Mouse (Mus musculus) Patski (cell line): Measurements from ENCODE around the gene Chst15. TPM values are rescaled to one million over a fixed set of nuclear protein-coding genes. Genes with fewer than 3 reads are reported as not detected.

ENCODE experiments used
- ATAC-seq: fragments of 100-300 bp; one replicate; pipeline ENCODE4 v1.8.0; 2021
- CTCF ChIA-PET: fragments of 350-600 bp; sonication (Branson Sonifier 250); formaldehyde crosslinking; loops from one replicate; lab custom pipeline; 2022; ENCODE audit warnings: inconsistent platforms; lab: Charles Lee
- POLR2A ChIA-PET: fragments of 350-600 bp; sonication (Branson Sonifier 250); formaldehyde crosslinking; loops from one replicate; lab custom pipeline; 2022; ENCODE audit warnings: antibody characterized with exemption, inconsistent platforms; lab: Charles Lee
- DNase-seq: peaks from one replicate; pipeline ENCODE4 v3.0.0-alpha.2; 2011; ENCODE audit warnings: low read depth, low spot score
- H3K27me3 ChIP-seq: fragments of 371-371 bp; one replicate; pipeline ENCODE4 v1.5.1; 2021
- CTCF ChIP-seq: fragments of 100-300 bp; IDR thresholded peaks from one replicate; pipeline ENCODE4 v1.5.1; 2021
- in situ Hi-C: fragments of 300-500 bp; cut with MboI; formaldehyde crosslinking; loops from 3 replicates; pipeline ENCODE4 v1.11.1; 2018; ENCODE audit warnings: low pct_unique_long_range_greater_than_20kb, mixed read lengths
- polyA plus RNA-seq: library from polyadenylated mRNA; unstranded; gene quantifications from one replicate; pipeline ENCODE4 v1.2.3, GENCODE M21; 2021

The Chst15 gene
- polyA plus RNA-seq, 1 experiment from 2014 or later, result 14.3 TPM

- ATAC-seq (no peak), DNase-seq (no peak)
- no peaks in the 10 kb centered on the region for H3K27me3 ChIP-seq
- TF ChIP-seq CTCF, result no peak
- in situ Hi-C loops, result no loop called here
- POLR2A ChIA-PET, result no interaction called here
- CTCF ChIA-PET, result interaction anchor here (1.4 kb wide), 1 partner anchor 53 kb away, joined by 3 read pairs; no protein-coding TSS in a partner anchor
Observed at GRCm38 (mm10) chr7:132304424-132305085, 12.5 kb downstream of the Chst15 start.

- ATAC-seq, result no peak
- DNase-seq, result no peak
- ChIA-PET POLR2A (no interaction called here), CTCF (no interaction called here)
- TF ChIP-seq CTCF, result no peak
- no peaks in the 10 kb centered on the region for H3K27me3 ChIP-seq
- in situ Hi-C loops, result no loop called here
Observed at GRCm38 (mm10) chr7:132303988-132304387, 13.0 kb downstream of the Chst15 start.

- ChIA-PET CTCF (no interaction called here), POLR2A (interaction anchor here (0.6 kb wide), 1 partner anchor 10 kb away, joined by 3 read pairs; no protein-coding TSS in a partner anchor)
- no peaks in the 10 kb centered on the region for H3K27me3 ChIP-seq
- no peak for TF ChIP-seq CTCF
- in situ Hi-C loops, result no loop called here
- DNase-seq (no peak), ATAC-seq (no peak)
Observed at GRCm38 (mm10) chr7:132302508-132303241, 14.4 kb downstream of the Chst15 start.

- ChIA-PET POLR2A (no interaction called here), CTCF (no interaction called here)
- no peak for TF ChIP-seq CTCF
- ATAC-seq (no peak), DNase-seq (no peak)
- no peaks in the 10 kb centered on the region for H3K27me3 ChIP-seq
- in situ Hi-C loops, result no loop called here
Observed at GRCm38 (mm10) chr7:132299661-132300210, 17.3 kb downstream of the Chst15 start.

- POLR2A ChIA-PET, result no interaction called here
- in situ Hi-C loops, result no loop called here
- CTCF ChIA-PET, result no interaction called here
Observed at GRCm38 (mm10) chr7:132298412-132298990, 18.5 kb downstream of the Chst15 start.

GRCm38 (mm10) chr7:132296661-132297443 is 20.2 kb downstream of the Chst15 start:
- ChIA-PET POLR2A (no interaction called here), CTCF (no interaction called here)
- no peak for TF ChIP-seq CTCF
- in situ Hi-C loops, result no loop called here
- no peak for DNase-seq
- no peak for ATAC-seq
- no peaks in the 10 kb centered on the region for H3K27me3 ChIP-seq

More at GRCm38 (mm10) chr7:132298412-132298990, 18.5 kb downstream of the Chst15 start:
- ATAC-seq (no peak), DNase-seq (no peak)
- no peak for TF ChIP-seq CTCF
- H3K27me3 ChIP-seq, result no peaks in the 10 kb centered on the region

- in situ Hi-C loops, result no loop called here
- no peak for TF ChIP-seq CTCF
Observed at GRCm38 (mm10) chr7:132296132-132296531, 20.9 kb downstream of the Chst15 start.

GRCm38 (mm10) chr7:132287340-132287664 is 29.7 kb downstream of the Chst15 start:
- ChIA-PET POLR2A (no interaction called here), CTCF (no interaction called here)
- ATAC-seq (no peak), DNase-seq (no peak)
- no peaks in the 10 kb centered on the region for H3K27me3 ChIP-seq
- no peak for TF ChIP-seq CTCF
- in situ Hi-C loops, result no loop called here

More at GRCm38 (mm10) chr7:132296132-132296531, 20.9 kb downstream of the Chst15 start:
- DNase-seq, result no peak
- no peak for ATAC-seq
- ChIA-PET POLR2A (interaction anchor here (0.6 kb wide), 1 partner anchor 154 kb away, joined by 3 read pairs; no protein-coding TSS in a partner anchor), CTCF (interaction anchor here (1.2 kb wide), 1 partner anchor 225 kb away, joined by 3 read pairs; no protein-coding TSS in a partner anchor)
- H3K27me3 ChIP-seq, result no peaks in the 10 kb centered on the region

GRCm38 (mm10) chr7:132286630-132287339 is 30.2 kb downstream of the Chst15 start:
- ATAC-seq (no peak), DNase-seq (no peak)
- CTCF ChIA-PET, result interaction anchor here (1.5 kb wide), 1 partner anchor 9 kb away, joined by 3 read pairs; no protein-coding TSS in a partner anchor
- POLR2A ChIA-PET, result no interaction called here
- TF ChIP-seq CTCF, result no peak
- no peaks in the 10 kb centered on the region for H3K27me3 ChIP-seq
- in situ Hi-C loops, result no loop called here
